Mouse (Mus musculus): ENCODE measurements around the gene Fndc3a. TPM values are rescaled to one million over a fixed set of nuclear protein-coding genes. Genes with fewer than 3 reads are reported as not detected.

Gene Fndc3a
- total RNA-seq, 2 experiments from 2014 or later: 52.8 to 52.9 TPM

DNA sequence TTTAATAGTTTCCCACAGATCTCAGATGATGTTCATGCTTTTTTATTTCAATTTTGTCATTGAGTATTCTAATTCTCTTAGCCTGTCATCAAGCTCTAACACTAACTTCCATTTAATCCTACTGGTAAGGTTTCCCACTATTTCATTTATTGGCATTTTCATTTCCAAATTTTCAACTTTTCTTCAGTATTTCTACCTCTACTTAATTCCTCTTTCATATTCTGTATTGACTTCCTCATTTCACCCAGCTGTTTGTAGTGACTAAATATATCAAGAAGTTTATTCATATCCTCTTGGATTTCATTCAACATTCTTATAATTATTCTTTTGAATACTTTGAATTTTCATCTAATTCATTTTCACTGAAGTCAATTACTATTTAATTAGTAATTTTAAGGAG lies 20.3 kb downstream of the Fndc3a start:
- DNase-seq (ENCODE audit: low spot score in 2 of 2): no peak
- intact Hi-C loops (cut with DNase I): no loop called here

DNA sequence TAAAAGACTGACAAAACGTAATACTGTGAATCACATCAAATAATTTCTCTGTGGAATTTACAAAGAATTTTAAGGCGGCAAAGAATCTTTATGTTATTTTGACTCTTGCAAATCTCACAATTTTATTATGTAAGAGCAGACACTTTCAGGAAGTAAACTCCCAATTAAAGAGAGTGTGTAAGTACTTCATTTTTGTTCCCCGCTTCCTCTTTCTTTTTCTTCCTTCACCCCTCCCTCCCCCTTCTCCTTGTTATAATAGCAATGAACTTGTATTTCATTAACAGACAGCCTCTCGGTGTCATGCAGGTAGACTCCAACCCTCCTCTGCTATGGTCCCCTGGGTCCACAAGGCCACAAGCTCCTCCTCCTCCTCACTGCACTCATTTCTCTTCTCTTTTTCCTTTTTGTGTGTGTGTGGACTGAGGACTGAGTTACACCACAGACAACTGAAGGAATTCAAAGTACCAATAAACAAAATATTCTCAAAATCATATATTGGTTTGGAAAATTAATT lies 24.9 kb downstream of the Fndc3a start:
- intact Hi-C loops (cut with DNase I): no loop called here
- no peak for DNase-seq (ENCODE audit: low spot score in 2 of 2)

DNA sequence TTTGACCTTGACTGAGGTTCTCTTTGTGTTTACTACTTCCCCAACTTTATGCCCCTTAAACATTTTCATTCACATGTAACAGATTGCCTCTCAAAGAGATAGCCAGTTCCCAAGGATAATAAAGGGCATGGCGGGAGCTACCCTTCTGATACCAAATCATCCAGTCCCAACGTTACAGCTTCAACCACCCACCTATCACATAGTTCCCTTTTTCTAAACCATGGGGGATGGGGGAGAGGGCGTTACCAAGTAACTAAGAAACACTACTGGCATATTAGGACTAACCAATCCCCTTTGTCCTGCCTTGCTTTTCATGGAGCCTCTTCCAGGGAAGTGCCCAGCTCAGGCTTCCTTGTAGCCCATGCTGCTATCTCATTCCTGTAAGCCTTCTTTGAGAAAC lies 32.6 kb downstream of the Fndc3a start:
- no peak for DNase-seq (ENCODE audit: low spot score in 2 of 2)
- intact Hi-C loops (cut with DNase I): no loop called here

DNA sequence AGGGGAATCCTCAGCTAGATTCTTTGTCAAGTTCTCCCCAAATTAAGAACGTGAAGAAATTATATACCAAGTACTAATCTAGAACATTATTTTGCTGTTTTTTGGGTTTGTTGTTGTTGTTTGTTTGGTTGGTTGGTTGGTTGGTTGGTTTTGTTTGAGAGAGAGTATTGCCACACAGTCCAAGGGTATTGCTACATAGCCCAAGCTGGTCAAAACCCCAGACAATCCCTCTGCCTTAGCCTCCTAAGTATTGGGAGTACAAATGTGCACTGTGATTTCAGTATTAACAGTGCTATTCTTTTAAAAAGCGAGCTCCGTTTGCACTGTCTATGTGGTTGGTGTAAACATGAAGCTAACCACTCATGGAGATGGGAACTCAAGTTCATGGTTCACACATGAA lies 37.9 kb downstream of the Fndc3a start:
- intact Hi-C loops (cut with DNase I): no loop called here
- DNase-seq (ENCODE audit: low spot score in 2 of 2): no peak

DNA sequence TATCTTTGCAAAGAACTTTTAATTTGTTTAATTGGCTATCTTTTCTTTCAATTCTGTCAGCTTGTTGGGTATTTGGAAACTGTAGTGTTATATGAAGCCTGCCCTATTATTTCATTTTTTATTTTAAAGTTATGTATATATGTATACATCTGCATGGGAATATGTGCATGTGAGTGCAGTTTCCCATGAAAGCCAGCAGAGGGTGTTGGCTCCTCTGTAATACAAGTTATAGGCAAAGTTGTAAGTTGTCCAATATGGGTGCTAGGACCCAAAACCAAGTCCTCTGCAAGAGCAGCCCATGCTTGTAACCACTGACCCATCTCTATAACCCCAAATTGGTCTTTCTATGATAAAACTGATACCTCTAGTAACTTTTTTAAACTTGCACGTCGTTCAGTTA lies 38.8 kb downstream of the Fndc3a start:
- no peak for DNase-seq (ENCODE audit: low spot score in 2 of 2)
- intact Hi-C loops (cut with DNase I): no loop called here

DNA sequence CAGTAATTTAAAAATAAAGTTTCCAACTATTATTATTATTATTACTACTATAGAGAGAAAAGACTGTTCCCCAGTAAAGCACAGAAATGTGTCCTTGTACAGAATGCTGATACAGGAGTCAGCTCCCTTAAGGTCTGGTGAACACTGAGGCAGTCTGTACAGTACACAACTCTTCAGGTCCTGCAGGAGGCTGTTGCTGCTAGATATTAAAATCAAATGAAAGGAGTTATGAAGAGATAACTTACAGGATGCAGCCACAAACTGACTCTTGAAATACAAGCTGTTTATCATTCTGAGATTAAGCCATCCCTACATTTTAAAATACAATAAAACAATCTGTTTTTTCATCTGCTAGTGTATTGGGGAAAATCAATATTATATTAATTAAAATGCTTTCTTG lies 60.5 kb downstream of the Fndc3a start:
- intact Hi-C loops (cut with DNase I): no loop called here
- no peak for DNase-seq (ENCODE audit: low spot score in 2 of 2)

DNA sequence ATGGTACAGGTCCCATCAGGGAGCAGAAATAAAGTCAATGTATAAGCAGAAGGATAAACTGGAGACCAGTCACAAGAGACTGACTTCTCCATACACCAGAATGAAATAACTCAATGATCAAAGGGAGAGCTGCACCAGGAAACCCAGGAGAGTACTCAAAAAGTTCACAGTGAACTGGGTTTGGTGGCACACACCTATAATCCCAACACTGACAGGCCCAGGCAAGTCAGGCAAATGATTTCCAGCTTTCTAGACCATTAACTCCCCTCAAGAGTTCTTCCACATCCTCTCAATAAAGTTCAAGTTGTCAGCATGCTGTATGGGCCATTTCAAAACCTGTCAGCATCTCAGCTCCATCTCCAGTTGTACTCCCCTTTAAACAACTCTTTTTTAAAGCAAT lies 64.3 kb downstream of the Fndc3a start:
- intact Hi-C loops (cut with DNase I): no loop called here
- DNase-seq (ENCODE audit: low spot score in 2 of 2): no peak

DNA sequence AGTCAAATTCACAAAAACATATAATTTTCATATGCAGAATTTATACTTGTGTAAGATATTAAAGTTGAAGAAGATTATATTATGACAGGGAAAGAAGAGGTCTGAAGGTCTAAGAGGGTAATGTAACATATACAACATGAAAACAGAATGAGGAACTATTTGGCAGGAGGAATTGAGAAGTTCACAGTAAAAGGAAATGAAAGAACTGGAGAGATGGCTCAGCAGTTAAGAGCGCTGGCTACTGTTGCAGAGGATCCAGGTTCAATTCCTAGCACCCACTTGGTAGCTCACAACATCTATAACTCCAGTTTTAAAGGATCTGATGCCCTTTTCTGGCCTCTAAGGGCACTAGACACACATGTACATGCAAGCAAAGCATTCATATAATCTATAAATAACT lies 65.2 kb downstream of the Fndc3a start:
- DNase-seq (ENCODE audit: low spot score in 2 of 2): no peak
- intact Hi-C loops (cut with DNase I): no loop called here

DNA sequence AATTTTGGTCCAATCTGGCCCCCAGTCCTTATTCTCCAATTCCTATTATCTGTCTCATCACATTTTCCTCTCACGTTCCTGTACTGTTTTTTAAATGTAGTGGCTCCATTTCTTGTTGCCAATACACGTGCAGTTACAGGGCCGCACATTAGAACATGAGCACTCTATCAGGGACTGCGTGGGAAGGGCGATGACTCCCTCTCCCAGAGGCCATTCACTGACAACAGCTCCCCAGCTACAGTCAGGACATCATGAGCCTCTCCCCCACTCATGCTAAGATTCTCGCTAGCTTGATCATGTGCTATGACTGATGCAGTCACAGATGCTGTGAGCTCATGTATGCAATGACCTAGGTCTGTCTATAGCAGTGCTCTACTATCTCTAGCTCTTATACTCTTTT lies 71.3 kb downstream of the Fndc3a start:
- intact Hi-C loops (cut with DNase I): no loop called here

DNA sequence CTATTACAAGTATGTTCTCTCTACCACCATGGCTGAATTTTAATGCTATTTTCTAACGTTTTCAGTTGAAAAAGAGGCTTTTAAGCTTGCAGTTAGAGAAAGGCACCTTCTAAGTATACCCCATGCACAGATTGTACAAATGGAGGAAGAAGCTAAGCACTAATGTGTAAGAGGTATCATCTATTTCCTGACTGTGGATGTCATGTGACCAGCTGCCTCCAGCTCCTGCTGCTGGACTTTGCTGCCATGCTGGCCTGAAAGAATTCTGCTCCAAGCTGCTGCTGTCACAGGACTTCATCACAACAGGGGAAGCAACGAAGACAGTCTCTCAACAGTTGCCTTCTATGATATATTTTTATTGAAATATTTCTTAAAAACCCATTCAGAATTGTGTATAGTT lies 76.2 kb downstream of the Fndc3a start:
- DNase-seq (ENCODE audit: low spot score in 2 of 2): no peak
- intact Hi-C loops (cut with DNase I): no loop called here

More for the DNA sequence above, 71.3 kb downstream of the Fndc3a start:
- no peak for DNase-seq (ENCODE audit: low spot score in 2 of 2)

DNA sequence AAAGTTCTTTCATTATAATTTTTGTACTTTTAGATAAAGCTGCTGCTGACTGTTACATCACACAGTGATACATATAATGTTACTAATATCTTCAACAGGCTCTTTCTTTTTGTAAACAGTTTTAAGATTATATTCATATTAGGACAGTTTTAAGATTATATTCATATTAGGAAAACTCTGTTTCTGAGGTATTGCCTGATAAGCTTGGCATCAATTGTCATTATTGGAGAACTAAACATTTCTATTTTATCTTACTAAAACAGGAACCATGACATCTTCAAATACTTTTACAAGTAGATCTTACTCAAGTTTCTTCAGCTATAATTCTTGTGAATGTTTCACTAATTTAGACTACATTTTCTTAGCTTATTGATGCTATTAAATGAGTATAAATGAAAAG lies 84.4 kb downstream of the Fndc3a start:
- DNase-seq (ENCODE audit: low spot score in 2 of 2): no peak
- intact Hi-C loops (cut with DNase I): no loop called here

DNA sequence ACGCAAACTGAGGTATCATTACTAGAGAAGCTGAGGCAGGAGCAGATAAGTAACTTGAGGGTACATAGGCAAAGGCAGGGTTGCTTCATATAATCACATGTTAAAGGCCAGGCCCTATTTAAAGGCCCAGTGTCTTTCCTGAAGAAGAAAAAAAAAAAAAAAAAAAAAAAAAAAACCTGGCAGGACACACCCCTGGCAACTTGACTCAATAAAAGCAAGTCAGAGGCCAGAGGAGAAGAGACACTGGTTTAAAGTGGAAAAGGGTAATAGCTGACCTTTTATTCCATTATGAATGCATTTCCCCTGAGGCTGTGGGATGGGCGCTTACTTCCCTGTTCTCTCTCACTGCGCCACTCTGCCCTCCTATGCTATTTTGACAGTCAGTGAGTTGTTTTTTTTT lies 105.7 kb downstream of the Fndc3a start:
- intact Hi-C loops (cut with DNase I): no loop called here

DNA sequence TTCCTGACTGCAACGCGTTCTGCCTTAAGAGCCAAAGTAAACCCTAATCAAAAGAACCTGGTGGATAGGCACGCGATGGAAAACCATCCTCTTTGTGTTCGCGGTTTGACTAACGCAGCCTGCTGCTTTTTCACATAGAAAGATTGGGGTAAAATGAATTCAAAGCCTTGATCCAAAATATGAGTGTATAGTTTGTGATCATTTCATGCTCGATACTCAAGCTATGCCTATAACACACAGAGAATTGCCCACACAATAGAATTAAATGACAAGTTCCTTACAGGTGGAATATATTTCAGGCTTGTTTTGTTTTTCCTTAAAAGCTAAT lies 106.6 kb downstream of the Fndc3a start:
- intact Hi-C loops (cut with DNase I): loop anchor here (2.0 kb wide), 1 partner anchor 106 kb away; no protein-coding TSS in a partner anchor
- DNase-seq (ENCODE audit: low spot score in 2 of 2): no peak

More for the DNA sequence above, 105.7 kb downstream of the Fndc3a start:
- DNase-seq (ENCODE audit: low spot score in 2 of 2): no peak

DNA sequence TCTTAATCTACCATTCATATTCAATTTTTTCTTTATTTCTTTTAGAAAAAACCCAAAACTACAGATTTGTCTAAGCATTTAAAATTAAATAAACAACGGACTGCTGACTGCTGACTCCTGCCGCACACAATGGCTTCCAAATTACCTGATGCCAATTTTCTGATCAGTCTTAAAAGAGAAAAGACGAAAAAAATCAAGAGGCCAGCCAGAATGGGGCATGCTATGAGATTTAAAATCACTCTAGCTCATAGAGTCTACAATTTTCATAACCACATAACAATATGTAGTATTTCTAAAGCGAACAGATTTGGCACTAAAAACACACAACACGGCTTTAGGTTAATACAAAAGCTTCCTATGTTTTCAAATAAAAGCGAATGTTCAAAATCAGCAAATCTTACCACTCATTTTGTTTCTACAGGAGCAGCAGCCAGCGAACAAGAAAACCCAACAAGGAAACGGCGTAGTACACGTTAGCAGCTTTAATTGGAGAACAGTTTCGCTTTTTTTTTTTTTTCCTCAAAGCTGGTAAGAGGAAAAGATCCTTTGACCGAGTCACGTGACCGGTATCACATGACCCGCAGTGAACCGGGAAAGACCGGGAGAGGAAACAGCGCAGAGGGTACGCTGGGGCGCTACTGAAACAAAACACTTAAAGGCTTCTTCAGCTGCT lies 107.1 kb downstream of the Fndc3a start:
- intact Hi-C loops (cut with DNase I): loop anchor here (2.0 kb wide), 1 partner anchor 106 kb away; no protein-coding TSS in a partner anchor
- DNase-seq (ENCODE audit: low spot score in 2 of 2): peak; percentile 91 to 95

DNA sequence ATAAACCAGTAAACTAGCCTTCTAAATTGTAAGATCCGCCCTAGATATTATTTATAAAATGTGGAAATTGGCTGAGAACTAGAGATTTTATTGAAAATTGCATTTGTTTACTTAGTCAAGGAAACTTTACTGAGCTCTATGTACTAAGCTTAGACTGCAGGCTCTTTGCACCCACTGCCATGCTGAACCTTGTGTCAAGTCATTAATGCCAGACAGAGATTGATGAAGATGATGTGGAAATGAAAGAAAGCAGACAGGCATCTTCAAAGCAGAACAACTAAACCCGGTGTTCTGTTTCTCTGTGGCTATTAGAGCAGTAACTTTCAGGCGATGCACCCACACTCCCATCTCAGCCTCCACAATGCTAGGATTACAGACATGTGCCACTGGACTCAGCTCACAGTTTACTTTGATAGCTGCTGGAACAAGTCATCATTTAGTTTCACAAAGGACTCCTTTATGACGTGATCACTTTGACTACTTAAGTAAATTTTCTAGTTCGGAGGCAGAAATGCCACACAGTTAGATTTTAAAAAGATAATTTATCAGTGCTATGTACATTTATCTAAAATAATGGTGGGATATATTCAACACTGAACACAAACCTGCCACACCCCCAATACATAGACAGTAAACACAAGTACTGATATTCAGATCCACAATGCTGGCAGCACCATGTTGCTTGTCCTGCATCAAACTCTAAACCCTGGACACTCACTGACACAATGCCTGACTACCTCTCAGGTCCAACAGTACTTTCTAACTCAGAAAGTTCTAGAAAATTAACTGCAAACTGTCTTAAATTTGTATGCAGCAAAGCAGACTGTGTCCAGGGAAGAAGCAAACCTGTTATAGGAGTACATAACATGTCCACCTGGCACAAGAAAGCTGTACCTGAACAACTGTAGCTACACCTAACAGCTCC lies 108.2 kb downstream of the Fndc3a start:
- intact Hi-C loops (cut with DNase I): loop anchor here (2.0 kb wide), 1 partner anchor 107 kb away; no protein-coding TSS in a partner anchor

DNA sequence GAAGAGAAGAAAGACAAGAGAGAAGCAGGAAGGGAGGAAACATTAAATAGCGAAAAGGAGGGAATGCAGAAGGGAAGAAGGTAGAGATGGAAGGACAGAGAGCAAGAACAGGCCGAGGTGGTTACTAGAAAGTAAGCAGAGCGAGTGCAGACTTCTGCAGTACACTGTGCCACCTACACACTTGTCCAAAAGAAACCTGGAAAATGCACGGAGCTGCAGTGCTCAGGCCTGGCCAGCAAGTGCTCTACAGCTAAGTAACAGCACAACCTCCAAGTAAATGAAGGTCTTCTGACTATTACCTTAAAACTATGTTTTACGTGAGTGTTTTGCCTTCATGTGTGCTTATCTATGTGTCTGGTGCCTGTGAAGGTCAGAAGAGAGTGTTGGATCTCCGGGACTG lies 109.4 kb downstream of the Fndc3a start:
- intact Hi-C loops (cut with DNase I): no loop called here
- DNase-seq (ENCODE audit: low spot score in 2 of 2): peak in 1 of 2 experiments; percentile 37

More for the DNA sequence above, 108.2 kb downstream of the Fndc3a start:
- no peak for DNase-seq (ENCODE audit: low spot score in 2 of 2)

DNA sequence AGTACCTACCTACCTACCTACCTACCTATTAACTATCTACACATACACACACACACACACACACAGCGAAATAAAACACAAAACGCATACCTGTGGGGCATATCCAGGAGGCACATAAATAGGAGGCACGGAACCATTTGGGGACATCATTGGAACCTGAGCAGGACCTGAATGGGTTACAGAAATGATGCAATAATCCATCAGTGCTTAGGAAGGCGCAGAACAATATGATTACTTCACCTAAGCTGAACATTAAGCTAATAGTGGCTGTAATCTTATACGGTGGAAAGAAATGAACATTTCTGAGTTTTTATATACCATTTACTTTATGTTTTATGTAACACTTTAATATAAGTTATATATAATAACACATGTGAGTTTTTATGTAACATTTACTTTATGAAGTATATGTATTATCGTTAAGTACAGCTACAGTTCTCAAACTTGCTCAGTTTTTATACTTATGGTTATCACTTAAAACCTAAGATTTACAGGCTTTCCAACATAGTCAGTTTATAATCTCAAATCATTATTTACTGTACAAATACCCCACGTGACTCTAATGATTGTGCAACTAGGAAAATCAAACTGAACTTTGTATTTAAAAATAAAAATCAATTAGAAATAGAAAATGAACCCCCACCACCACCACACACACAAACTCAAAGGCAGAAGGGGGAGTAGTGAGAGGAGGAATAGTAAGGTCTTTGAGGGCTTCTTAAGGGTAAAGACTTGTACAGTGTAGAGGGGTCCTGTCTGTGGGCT lies 110.6 kb downstream of the Fndc3a start:
- intact Hi-C loops (cut with DNase I): no loop called here

DNA sequence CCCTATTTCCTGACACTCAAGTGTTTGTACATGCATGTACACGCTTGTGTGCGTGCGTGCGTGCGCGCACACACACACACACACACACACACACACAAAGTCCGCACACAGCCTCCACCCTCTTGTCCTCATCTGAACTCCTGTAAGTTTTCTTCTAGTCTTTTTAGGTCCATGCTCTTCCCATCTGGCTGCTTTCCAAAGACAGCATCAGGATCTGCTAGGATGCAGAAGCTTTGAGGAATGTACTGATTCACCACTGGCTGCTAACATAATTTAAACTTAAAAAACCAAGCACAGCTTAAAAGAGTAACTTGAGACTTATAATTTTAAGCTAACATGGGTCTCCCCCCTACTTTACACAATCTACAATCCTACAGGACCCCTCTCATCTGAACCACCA lies 115.6 kb downstream of the Fndc3a start:
- DNase-seq (ENCODE audit: low spot score in 2 of 2): peak in 1 of 2 experiments; percentile 19
- intact Hi-C loops (cut with DNase I): no loop called here

More for the DNA sequence above, 110.6 kb downstream of the Fndc3a start:
- DNase-seq (ENCODE audit: low spot score in 2 of 2): no peak

DNA sequence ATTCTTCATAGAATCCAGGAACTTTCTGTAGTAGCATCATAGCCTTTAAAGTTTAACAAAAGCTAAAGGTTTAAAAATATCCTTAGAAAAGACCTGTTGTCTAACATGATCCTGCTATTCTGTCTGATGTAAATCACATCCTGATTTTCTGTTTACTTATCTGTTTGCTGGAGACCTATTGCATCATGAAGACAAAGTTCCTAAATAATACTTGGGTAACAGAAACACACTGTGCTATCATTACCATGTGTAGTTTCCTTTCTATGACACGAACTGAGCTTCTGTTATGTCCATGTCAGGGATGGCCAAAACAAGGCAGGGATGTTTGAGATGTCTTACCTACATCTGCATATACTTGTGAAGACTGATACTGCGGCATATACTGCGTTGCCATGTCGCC lies 120.4 kb downstream of the Fndc3a start:
- intact Hi-C loops (cut with DNase I): no loop called here
- DNase-seq (ENCODE audit: low spot score in 2 of 2): no peak

DNA sequence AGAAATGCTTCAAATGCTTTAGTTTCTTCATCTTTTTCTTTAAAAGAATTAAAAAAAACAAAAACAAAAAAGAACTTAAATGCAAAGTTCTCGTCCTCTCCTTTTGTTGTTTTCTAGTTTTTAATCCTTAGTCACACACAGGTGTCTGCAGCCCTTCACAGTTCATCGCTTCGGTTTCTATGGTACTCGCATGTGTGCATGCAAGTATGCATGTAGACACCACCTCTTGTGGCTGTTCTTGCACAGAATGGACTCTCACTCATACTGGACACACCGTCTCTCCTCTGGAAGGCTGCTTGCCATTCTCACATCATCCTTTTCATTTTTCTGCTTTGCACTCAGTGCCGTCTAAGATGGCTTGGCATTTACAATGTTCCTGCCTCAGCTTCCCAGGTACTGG lies 126.8 kb downstream of the Fndc3a start:
- intact Hi-C loops (cut with DNase I): loop anchor here (5.0 kb wide), 1 partner anchor 419 kb away; no protein-coding TSS in a partner anchor

More for the DNA sequence above, 126.8 kb downstream of the Fndc3a start:
- DNase-seq (ENCODE audit: low spot score in 2 of 2): no peak
